In the genomic region with DNA sequence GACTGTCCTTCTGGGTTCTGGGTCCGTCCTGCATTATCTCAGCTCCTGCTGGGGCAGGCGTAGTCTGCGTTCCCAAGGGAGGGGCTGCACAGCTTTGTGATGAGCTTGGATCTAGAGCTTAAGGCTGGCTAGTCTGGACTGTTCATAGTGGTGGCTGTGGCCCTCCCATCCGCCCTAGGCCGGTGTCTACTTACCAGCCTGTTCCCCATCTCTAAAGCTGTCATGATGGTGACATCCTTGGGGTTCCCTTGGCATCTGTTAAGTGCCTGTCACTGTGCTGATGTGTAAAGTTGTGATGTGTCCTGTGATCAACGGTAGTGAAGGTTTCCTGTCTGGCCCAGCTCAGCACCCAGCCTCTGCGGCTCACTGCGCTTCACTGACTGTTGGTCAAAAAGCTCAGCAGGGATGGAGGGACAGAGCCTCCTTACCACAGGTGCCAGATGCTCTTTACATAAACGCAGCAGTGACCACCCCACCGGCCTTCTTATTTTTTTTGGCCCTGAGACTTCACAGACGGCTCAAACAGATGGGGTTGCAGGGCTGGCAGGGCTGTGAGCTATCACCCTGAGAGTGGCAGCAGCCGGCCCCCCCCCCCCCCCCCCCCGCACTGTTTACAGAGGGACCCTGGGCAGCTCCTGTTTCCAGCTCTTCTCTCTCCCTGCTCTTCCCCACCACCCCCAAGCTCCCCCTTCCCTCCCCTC, we compare ENCODE assay signal across 8 mouse cellular contexts.
DNase-seq lines count a peak whose midpoint lies in the region; ATAC-seq and TF ChIP-seq lines count a peak whose summit lies in the region.

No protein-coding gene starts in this region.

- no peaks in the 10 kb centered on the region for H3K9me3 ChIP-seq in kidney, embryonic 14.5 days (ENCODE audit: control insufficient read depth, low read length)
- no peaks in the 10 kb centered on the region for H3K9me3 ChIP-seq in G1E (replicated peaks)
- H3K9me3 ChIP-seq in forebrain, embryonic 13.5 days (replicated peaks) = no peaks in the 10 kb centered on the region
- H3K9me3 ChIP-seq in liver, embryonic 14.5 days (ENCODE audit: control insufficient read depth, low read length) = no peaks in the 10 kb centered on the region
- H3K9me3 ChIP-seq in stomach, postnatal 0 days (ENCODE audit: control insufficient read depth, low read length) = no peaks in the 10 kb centered on the region

- DNase-seq in kidney, adult 8-10 months = no peak
- no peak for DNase-seq in G1E (ENCODE audit: low spot score)
- DNase-seq in liver, embryonic 14.5 days (ENCODE audit: low read depth in 3 of 3, low spot score in 3 of 3) = no peak
- DNase-seq in stomach, postnatal 0 days (ENCODE audit: low spot score) = no peak
- no peak for DNase-seq in adrenal gland, postnatal 36 days
- no peak for DNase-seq in gastrocnemius, postnatal 36 days

- H3K4me3 ChIP-seq in kidney, embryonic 14.5 days (ENCODE audit: low read length) = peak overlapping the region; percentile 19
- H3K4me3 ChIP-seq in G1E (ENCODE audit: low read depth, low read length) = peak overlapping the region; percentile 24; the same call in 1 of the 2 replicates
- H3K4me3 ChIP-seq in forebrain, embryonic 13.5 days = peak overlapping the region; percentile 30
- peak overlapping the region in 1 of 2 experiments; percentile 15; a peak in 2 of 4 replicates for H3K4me3 ChIP-seq in liver, embryonic 14.5 days (ENCODE audit: insufficient read depth in 1 of 2, low read depth in 2 of 2, low read length in 2 of 2)
- H3K4me3 ChIP-seq in stomach, postnatal 0 days (ENCODE audit: low read depth, low read length) = peak overlapping the region; percentile 8; the same call in 1 of the 2 replicates

- peaks cover 38% of the 10 kb centered on the region for H3K4me1 ChIP-seq in kidney, embryonic 14.5 days (ENCODE audit: control insufficient read depth, insufficient read depth, low read length)
- peaks cover 18% of the 10 kb centered on the region for H3K4me1 ChIP-seq in G1E (ENCODE audit: insufficient read depth, low read depth, low read length)
- peaks cover 66% of the 10 kb centered on the region for H3K4me1 ChIP-seq in forebrain, embryonic 13.5 days
- H3K4me1 ChIP-seq in liver, embryonic 14.5 days (replicated peaks; ENCODE audit: control insufficient read depth in 2 of 2, insufficient read depth in 2 of 2, low read length in 1 of 2) = peaks cover 5 to 15% of the 10 kb centered on the region in 2 experiments
- H3K4me1 ChIP-seq in stomach, postnatal 0 days (replicated peaks; ENCODE audit: control insufficient read depth, insufficient read depth) = peaks cover 10% of the 10 kb centered on the region; the same call in 1 of the 2 replicates

- no peaks in the 10 kb centered on the region for H3K36me3 ChIP-seq in kidney, embryonic 14.5 days (ENCODE audit: control insufficient read depth, insufficient read depth, low read length)
- H3K36me3 ChIP-seq in G1E (replicated peaks) = peaks cover 63% of the 10 kb centered on the region
- H3K36me3 ChIP-seq in forebrain, embryonic 13.5 days (ENCODE audit: poor library complexity, severe bottlenecking) = no peaks in the 10 kb centered on the region
- no peaks in the 10 kb centered on the region for H3K36me3 ChIP-seq in liver, embryonic 14.5 days (replicated peaks; ENCODE audit: control insufficient read depth, insufficient read depth, low read depth)
- no peaks in the 10 kb centered on the region for H3K36me3 ChIP-seq in stomach, postnatal 0 days (ENCODE audit: control insufficient read depth, insufficient read depth, low read length)

- H3K4me2 ChIP-seq in kidney, embryonic 14.5 days (replicated peaks; ENCODE audit: low read depth, low read length) = peak overlapping the region; percentile 47
- H3K4me2 ChIP-seq in forebrain, embryonic 13.5 days = peak overlapping the region; percentile 59
- peak overlapping the region; percentile 61 for H3K4me2 ChIP-seq in liver, embryonic 14.5 days (ENCODE audit: low read depth)
- H3K4me2 ChIP-seq in stomach, postnatal 0 days (replicated peaks; ENCODE audit: low read depth) = peak overlapping the region; percentile 58

- intact Hi-C loops in gastrocnemius, postnatal 36 days (cut with DNase I) = loop anchor here (2.0 to 5.0 kb wide), 2 partner anchors 75 to 125 kb away; a partner anchor contains a TSS

- no peak for TF ChIP-seq CTCF in G1E (IDR thresholded peaks at IDR 0.05; ENCODE audit: low read depth, low read length)
- TF ChIP-seq CTCF in liver, embryonic 14.5 days (IDR thresholded peaks at IDR 0.05; ENCODE audit: low read depth) = no peak
- TF ChIP-seq CTCF in stomach, postnatal 0 days (IDR thresholded peaks at IDR 0.05; ENCODE audit: low read depth) = no peak

- ATAC-seq in kidney, embryonic 14.5 days (ENCODE audit: low FRiP score, low TSS enrichment) = peak; percentile 65
- no peak for ATAC-seq in G1E (ENCODE audit: extremely low read depth, insufficient number of reproducible peaks, low FRiP score, poor library complexity, severe bottlenecking)
- peak; percentile 72 for ATAC-seq in forebrain, embryonic 13.5 days
- peak; percentile 54 for ATAC-seq in liver, embryonic 14.5 days (ENCODE audit: insufficient read depth)
- ATAC-seq in stomach, postnatal 0 days (ENCODE audit: low FRiP score, low TSS enrichment) = peak; percentile 62

- H3K27ac ChIP-seq in kidney, embryonic 14.5 days (ENCODE audit: low read depth, low read length) = peak overlapping the region; percentile 85
- peak overlapping the region; percentile 98 for H3K27ac ChIP-seq in forebrain, embryonic 13.5 days
- no peak overlapping the region for H3K27ac ChIP-seq in liver, embryonic 14.5 days
- peak overlapping the region; percentile 89 for H3K27ac ChIP-seq in stomach, postnatal 0 days (replicated peaks)

- H3K27me3 ChIP-seq in kidney, embryonic 14.5 days (ENCODE audit: control insufficient read depth, insufficient read depth, low read length) = no peaks in the 10 kb centered on the region
- no peaks in the 10 kb centered on the region for H3K27me3 ChIP-seq in G1E (ENCODE audit: insufficient read depth, low read length)
- no peaks in the 10 kb centered on the region for H3K27me3 ChIP-seq in forebrain, embryonic 13.5 days
- no peaks in the 10 kb centered on the region; the same call in 1 of the 2 replicates for H3K27me3 ChIP-seq in liver, embryonic 14.5 days (ENCODE audit: control insufficient read depth, insufficient read depth, low read length)
- H3K27me3 ChIP-seq in stomach, postnatal 0 days (ENCODE audit: control insufficient read depth, insufficient read depth, low read length) = no peaks in the 10 kb centered on the region

- peak overlapping the region; percentile 50; the same call in 1 of the 2 replicates for H3K9ac ChIP-seq in kidney, embryonic 14.5 days (ENCODE audit: low read depth, low read length)
- peak overlapping the region; percentile 28 for H3K9ac ChIP-seq in forebrain, embryonic 13.5 days
- H3K9ac ChIP-seq in liver, embryonic 14.5 days (replicated peaks) = no peak overlapping the region
- H3K9ac ChIP-seq in stomach, postnatal 0 days (ENCODE audit: low read length) = peak overlapping the region; percentile 43

- WGBS in kidney, embryonic 14.5 days = 3% methylated on average over 11 of the region's 13 CpGs
- WGBS in forebrain, embryonic 13.5 days = 4% methylated on average over 11 of the region's 13 CpGs
- WGBS in liver, embryonic 14.5 days (ENCODE audit: insufficient replicate concordance) = 30% methylated on average over 11 of the region's 13 CpGs
- 9% methylated on average over 11 of the region's 13 CpGs for WGBS in stomach, postnatal 0 days

- no peak for TF ChIP-seq EP300 in liver, embryonic 14.5 days (IDR thresholded peaks at IDR 0.05; ENCODE audit: low read depth)
- TF ChIP-seq EP300 in stomach, postnatal 0 days (optimal IDR thresholded peaks at IDR 0.05) = no peak
